Mouse (Mus musculus) testis, adult 2 months (tissue): ENCODE measurements around the gene Bricd5.

Source experiments
- CTCF ChIP-seq: fragments of 200-500 bp; IDR thresholded peaks from 2 replicates; pipeline ENCODE4 v1.5.1; 2012; ENCODE audit warnings: low read depth, mild to moderate bottlenecking, inconsistent platforms, low read length, moderate library complexity; ENCODE audit not compliant: control insufficient read depth, insufficient read depth, insufficient replicate concordance
- POLR2A ChIP-seq: fragments of 200-500 bp; IDR thresholded peaks from 2 replicates; pipeline ENCODE4 v1.6.1; 2012; ENCODE audit warnings: low read depth, mild to moderate bottlenecking, inconsistent platforms, low read length, moderate library complexity; ENCODE audit not compliant: control insufficient read depth

- no peak for TF ChIP-seq CTCF
- no peak for TF ChIP-seq POLR2A
These were observed 4.3 kb upstream of the Bricd5 start for GRCm38 (mm10) chr17:24469336-24469909.
